Mouse (Mus musculus): ENCODE data around the gene Cabp2.
"Not testable (repeated sequence)": the region's sequence is repeated elsewhere in the genome, so short reads cannot be mapped to it uniquely, and the experiment has no call there.

Gene Cabp2

DNA sequence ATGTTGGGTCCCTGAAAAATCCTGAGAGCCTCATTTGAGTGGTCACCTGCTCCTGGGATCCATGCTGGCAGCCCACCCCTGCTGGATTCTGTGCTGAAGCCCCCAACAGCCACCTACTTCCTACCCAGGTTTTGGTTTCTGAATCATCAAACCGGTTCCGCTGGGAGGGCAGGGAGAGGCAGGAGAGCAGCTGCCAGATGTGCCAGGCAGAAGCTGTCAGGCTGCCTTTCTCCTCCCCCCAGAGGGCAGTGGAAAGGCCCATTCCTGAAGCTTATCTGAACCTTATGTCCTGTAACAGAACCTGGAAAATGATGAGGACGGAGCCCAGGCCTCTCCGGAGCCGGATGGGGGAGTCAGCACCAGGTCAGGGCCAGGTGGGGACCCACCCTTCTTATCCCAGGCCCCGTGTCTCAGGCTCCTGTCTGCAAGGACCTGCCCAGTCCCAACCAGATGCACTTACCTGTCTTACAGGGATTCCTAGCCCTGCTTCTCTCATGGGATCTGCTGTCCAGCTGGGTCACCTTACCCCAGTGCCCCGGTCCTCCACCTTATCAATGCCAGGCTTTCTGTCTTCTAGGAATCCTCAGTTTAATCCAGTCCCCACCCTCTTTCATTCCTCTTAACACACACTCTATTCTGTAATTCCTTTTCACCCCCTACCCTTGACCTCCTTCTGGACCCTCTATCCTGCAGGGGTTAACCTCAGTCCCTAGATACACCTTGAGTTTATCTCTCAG lies 45.5 kb downstream of the Cabp2 start:
- no peak for DNase-seq

DNA sequence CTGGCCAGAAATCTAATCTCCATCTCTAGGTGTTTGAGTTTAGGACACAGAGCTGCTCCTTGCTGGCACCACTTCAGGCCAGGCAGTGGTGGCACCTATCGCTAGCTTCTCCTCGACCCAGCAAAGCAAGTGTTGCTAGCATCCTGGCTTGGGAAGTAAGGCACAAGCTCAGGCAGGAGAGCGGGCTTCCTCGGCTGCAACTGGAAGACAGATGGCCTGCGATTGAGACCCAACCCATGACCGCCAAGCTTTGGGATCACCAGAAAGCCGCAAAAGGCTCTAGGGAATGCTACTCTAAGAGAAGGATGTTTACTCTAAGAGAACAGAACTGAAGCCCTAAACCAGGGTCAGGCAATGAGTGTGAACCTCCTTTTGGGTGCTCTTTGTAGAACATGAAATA lies 48.1 kb downstream of the Cabp2 start:
- DNase-seq = no peak

DNA sequence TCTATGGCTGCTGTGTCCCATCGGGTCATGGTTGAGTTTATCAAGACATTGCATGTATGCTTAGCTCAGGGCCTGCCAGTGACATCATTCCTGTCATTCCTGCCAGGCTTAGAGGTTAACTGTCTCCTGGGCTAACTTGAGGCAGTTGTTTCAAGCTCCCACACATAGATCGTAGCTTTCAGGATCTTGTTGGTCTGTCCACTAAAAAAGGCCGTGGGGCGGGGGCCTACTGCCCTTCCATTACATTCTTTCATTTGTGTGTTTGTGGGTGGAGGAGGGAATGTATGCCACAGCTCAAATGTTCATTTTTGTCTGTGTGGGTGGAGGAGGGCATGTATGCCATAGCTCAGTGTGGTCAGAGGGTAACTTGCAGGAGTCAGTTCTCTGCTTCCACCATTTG lies 48.7 kb downstream of the Cabp2 start:
- no peak for DNase-seq

GRCm38 (mm10) chr19:4131075-4131474 lies 49.7 kb downstream of the Cabp2 start:
- no peak for DNase-seq

DNA sequence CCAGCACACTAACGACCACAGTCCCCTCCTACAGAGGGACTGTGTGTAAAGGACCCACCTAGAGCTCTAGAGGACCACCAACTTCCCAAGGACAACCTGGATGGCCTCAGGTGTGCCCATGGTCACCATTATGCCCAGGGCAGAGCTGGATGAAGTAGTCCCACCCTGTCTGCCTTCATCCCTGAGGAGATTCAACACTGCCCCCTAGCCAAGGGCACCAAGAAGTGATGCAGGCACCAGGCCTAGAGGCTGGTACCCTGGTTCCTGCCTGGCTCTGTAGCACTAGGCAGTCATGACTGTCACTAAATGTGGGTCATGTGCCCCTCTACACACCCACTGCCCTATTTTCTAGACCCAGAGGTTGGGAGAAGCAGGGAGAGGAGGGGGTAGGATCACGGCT lies 50.4 kb downstream of the Cabp2 start:
- DNase-seq = no peak

- no peak for DNase-seq
Observed at GRCm38 (mm10) chr19:4134354-4134753, 53.0 kb downstream of the Cabp2 start.

DNA sequence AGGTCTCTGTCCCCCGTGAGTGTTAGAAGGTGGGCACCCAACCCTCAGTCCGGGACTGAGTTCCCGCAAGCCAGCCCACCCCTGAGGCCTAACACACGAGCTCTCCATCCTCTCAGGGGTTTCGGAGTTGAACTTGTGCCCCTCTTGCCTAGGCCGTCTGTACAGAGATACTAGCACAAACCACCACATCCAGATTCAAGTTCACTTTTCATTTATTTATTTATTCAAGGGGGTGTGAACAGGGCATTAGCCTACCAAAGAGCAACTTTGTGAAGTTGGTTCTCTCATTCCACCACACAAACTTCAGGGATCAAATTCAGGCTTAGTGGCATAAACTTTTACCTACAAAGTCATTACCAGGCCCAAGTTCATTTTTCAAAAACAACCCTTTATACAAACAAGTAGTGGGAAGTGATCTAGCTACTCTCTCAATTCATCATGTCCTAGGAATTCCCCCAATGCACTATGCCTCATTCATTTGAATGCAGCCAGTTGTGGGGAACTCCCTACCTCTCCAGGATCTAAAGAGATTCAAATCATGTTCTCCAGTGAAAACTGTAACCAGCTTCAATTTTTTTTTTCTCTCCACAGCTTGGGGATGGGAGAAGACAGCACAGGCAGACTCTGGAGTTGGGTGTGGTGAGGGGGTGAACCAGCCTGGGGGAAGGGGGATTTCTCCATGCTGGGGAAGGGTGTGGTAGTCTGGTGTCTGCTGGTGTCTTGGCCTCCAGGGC lies 54.0 kb downstream of the Cabp2 start:
- not testable (repeated sequence) for DNase-seq

GRCm38 (mm10) chr19:4135963-4136345 lies 54.6 kb downstream of the Cabp2 start:
- DNase-seq = not testable (repeated sequence)

- DNase-seq = no peak
Observed at GRCm38 (mm10) chr19:4136463-4136862, 55.1 kb downstream of the Cabp2 start.

Data from cerebellum, adult 8-10 months (tissue).